Mouse (Mus musculus) forebrain, embryonic 10.5 days (tissue): ENCODE measurements around the gene Ulk1. TPM values are rescaled to one million over a fixed set of nuclear protein-coding genes. Genes with fewer than 3 reads are reported as not detected.
"Not testable (repeated sequence)": the region's sequence is repeated elsewhere in the genome, so short reads cannot be mapped to it uniquely, and the experiment has no call there.

ENCODE experiments used
- DNase-seq: peaks from one replicate; pipeline ENCODE4 v3.0.0-alpha.2; 2017; ENCODE audit warnings: low spot score; ENCODE audit errors: extremely low spot score
- H3K27ac ChIP-seq: fragments of 300-500 bp; sonication (generic); 2 replicates; pipeline ENCODE4 v1.5.1; 2016; ENCODE audit warnings: mild to moderate bottlenecking
- H3K27me3 ChIP-seq: fragments of 300-500 bp; sonication (generic); 2 replicates; pipeline ENCODE4 v1.6.1; 2016; ENCODE audit warnings: mild to moderate bottlenecking; ENCODE audit not compliant: poor library complexity, severe bottlenecking
- H3K36me3 ChIP-seq: fragments of 300-500 bp; sonication (generic); replicated peaks from 2 replicates; pipeline ENCODE4 v1.6.1; 2016; ENCODE audit warnings: mild to moderate bottlenecking, moderate library complexity
- H3K4me1 ChIP-seq: fragments of 300-500 bp; sonication (generic); 2 replicates; pipeline ENCODE4 v1.6.1; 2016
- H3K4me3 ChIP-seq: fragments of 300-500 bp; sonication (generic); 2 replicates; pipeline ENCODE4 v1.5.1; 2016; ENCODE audit warnings: mild to moderate bottlenecking, moderate library complexity
- H3K9me3 ChIP-seq: fragments of 300-500 bp; sonication (generic); 2 replicates; pipeline ENCODE4 v1.6.1; 2016; ENCODE audit warnings: mild to moderate bottlenecking, moderate library complexity
- WGBS: fragments of 180-500 bp; shearing (Covaris S2); methylation state at CpG from one replicate; pipeline ENCODE4 v1.1.7; 2016; 5-methylcytosine and 5-hydroxymethylcytosine counted together
- polyA plus RNA-seq: library from polyadenylated mRNA; unstranded; fragments of >200 nt; fragmentation: Nextera tagmentation; extraction: Ambion mirVana; gene quantifications from 2 replicates; pipeline ENCODE4 v1.2.1, GENCODE M21; 2016

Ulk1 gene
- polyA plus RNA-seq: 18.3 and 22.0 TPM in 2 replicates

DNA sequence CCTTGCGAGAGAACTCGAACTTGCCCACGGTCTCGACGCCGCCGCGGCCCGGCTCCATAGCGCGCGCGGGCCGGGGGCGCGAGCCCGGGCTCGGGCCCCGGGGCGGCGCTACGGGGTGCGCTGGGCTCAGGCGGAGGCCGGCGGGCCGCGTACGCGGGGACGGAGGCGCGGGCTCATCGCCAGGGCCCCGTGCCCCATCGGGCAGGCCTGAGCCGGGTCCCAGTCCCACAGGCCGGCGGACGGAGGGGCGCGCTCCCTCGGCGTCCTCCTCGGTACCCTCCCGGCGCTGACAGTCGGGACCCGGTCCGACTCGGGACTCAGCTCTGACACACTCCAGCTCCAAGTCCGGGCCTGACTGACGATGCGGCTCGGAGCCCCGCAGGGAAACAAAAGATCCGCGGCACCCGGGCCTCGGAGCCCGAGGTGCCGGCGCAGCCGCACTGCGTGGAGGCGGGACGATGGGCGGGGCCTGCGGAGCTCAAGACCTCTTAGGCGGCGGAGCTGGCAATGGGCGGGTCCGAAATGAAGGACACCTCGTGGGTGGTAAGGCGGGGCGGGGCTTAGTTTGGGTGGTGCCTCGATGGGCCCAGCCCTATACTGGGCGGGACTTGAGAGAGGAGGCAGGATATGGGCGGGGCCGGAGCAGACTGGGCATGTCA lies at the start of gene Ulk1:
Gene Ulk1, minus strand, starts transcription at position 431 of the 659 bp plus-strand sequence.
- Histone ChIP-seq H3K36me3 (peaks cover 33% of the 10 kb centered on the region), H3K27ac (peak within 1 kb of the TSS; percentile 92), H3K9me3 (no peaks in the 10 kb centered on the region), H3K4me3 (peak within 1 kb of the TSS; percentile 83), H3K27me3 (no peaks in the 10 kb centered on the region), H3K4me1 (peaks cover 34% of the 10 kb centered on the region)
- WGBS: under 1% methylated on average over 80 of the region's 80 CpGs
- DNase-seq: peak; percentile 99

DNA sequence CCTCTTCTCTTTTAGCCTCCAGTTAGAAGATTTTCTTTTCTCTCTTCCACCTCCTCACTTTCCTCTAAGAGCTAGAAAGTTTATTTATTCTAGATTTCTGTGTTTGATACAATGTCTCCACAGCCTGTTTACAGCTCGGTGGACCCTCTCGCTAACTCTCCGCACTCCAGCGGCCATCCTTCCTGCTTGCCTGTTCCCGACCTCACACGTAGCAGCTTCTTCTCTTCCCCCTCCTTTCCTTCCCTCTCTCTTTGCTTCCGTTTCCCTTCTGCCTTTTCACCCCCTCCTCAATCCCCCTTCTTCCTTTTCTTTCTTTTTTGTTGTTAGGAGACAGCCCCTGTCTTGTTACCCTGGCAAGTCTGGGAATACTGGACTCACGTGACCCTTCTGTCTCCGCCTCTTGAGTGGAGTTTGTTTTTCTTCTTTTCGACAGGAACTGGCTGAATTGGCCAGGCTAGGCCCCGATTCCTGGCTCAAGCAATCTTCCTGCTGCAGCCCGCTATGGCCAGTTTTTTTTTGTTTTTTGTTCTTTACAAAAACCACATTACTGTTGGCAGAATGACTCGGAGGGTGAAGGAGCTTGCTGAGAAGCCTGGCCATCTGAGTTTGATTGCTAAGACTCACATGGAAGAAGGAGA lies 49.2 kb upstream of the Ulk1 start:
- 78% methylated on average over 13 of the region's 13 CpGs for WGBS
- no peak overlapping the region for H3K4me3 ChIP-seq
- peaks cover 91% of the 10 kb centered on the region for H3K36me3 ChIP-seq
- peak overlapping the region; percentile 48 for H3K27ac ChIP-seq
- no peaks in the 10 kb centered on the region for H3K9me3 ChIP-seq
- DNase-seq: no peak
- H3K27me3 ChIP-seq: no peaks in the 10 kb centered on the region
- 0 out of 2 replicates have a peak, but pooled peaks cover 7% of the 10 kb centered on the region for H3K4me1 ChIP-seq

DNA sequence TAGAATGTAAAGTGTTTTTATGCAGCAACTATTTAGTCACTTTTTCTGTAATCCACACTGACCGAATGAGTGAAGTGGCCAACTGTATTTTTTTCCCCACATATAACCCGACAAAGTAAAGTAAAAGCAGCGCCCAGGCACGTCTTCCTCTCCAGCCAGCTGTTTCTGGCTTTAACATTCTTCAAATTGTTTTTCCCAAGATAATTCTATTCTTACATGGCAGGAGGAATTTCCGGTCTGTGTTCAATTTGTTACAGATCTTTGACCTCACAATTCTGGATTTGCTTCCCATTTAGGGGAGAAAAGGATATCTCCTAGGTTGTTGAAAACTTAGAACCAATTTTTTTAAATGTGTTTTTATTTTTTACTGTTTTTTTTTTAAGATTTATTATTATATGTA lies 47.2 kb upstream of the Ulk1 start:
- DNase-seq: no peak
- peaks cover 90% of the 10 kb centered on the region for H3K36me3 ChIP-seq
- no peaks in the 10 kb centered on the region; the same call in 1 of the 2 replicates for H3K9me3 ChIP-seq
- H3K27ac ChIP-seq: no peak overlapping the region
- H3K4me3 ChIP-seq: no peak overlapping the region
- 78% methylated on average over 5 of the region's 5 CpGs for WGBS
- 0 out of 2 replicates have a peak, but pooled peaks cover 7% of the 10 kb centered on the region for H3K4me1 ChIP-seq
- no peaks in the 10 kb centered on the region for H3K27me3 ChIP-seq

DNA sequence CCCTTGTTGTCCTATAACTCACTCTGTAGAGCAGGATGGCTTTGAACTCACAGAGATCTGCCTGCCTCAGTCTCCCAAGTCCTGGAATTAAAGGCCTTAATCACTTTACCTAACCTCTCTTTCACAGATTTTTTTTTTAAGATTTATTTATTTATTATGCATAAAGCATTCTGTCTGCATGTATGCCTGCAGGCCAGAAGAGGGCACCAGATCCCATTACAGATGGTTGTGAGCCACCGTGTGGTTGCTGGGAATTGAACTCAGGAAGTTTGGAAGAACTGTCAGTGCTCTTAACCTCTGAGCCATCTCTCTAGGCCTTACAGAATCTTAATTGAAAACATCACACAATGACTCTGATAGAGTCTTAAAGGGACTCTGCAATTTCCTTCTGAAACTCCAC lies 43.1 kb upstream of the Ulk1 start:
- no peak overlapping the region for H3K4me3 ChIP-seq
- no peak for DNase-seq
- no peaks in the 10 kb centered on the region for H3K27me3 ChIP-seq
- H3K36me3 ChIP-seq: peaks cover 91% of the 10 kb centered on the region
- no peaks in the 10 kb centered on the region for H3K4me1 ChIP-seq
- WGBS: 83% methylated on average over 1 of the region's 1 CpGs
- H3K27ac ChIP-seq: no peak overlapping the region
- no peaks in the 10 kb centered on the region; the same call in 1 of the 2 replicates for H3K9me3 ChIP-seq

DNA sequence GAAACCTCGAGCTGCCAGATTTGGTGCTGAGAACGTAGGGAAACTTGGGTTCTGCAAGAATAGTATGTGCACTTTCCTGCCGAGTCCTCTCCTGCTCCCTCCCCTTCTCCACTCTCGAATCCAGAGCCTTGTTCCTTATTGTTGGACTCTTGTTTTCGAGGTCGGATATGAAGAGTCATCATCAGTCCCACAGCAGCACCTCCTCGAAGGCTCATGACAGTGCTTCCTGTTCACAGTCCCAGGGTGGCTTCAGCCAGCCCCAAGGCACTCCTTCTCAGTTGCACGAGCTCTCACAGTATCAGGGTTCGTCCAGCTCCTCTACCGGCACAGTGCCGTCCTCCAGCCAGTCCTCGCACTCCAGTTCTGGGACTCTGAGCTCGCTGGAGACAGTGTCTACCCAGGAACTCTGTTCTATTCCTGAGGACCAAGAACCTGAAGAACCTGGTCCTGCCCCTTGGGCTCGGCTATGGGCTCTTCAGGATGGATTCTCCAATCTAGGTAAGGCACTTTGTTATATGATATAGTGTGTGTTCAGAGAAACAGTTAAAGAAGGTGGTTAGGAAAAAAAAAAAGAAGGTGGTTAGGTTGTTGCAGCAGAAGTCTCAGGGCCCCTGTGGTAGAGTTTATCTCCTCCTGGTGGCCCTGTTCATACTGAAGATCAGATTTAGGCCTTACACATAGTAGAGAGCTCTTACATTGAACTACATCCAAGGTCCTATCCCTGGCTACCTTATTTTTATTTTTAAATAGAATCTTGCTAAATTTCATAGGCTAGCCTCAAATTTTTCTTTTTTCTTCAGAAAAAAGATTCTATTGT lies 31.4 kb upstream of the Ulk1 start:
- Histone ChIP-seq H3K4me1 (peaks cover 24% of the 10 kb centered on the region), H3K9me3 (0 out of 2 replicates have a peak, but pooled peaks cover 6% of the 10 kb centered on the region), H3K36me3 (peaks cover 54% of the 10 kb centered on the region), H3K27me3 (no peaks in the 10 kb centered on the region), H3K4me3 (peak overlapping the region; percentile 74), H3K27ac (no peak overlapping the region)
- DNase-seq: no peak
- WGBS: 90% methylated on average over 14 of the region's 14 CpGs

DNA sequence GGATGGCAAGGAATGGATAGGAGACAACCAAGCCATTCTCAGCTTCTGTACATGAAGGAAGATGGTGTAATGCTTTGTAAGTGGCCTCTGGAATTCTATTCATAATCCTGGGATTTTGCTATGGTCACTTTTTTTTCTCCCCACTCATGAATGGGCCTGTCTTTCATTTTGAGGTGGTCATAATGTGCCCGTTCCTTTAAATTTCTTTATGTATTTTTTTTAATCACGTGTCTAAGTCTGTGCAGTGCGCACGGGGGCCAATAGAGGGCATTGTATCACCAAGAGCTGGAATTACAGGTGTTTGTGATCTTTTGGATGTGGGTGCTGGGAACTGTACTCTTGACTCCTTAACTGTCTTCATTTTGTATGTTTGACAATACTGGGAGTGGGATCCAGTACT lies 30.6 kb upstream of the Ulk1 start:
- H3K4me3 ChIP-seq: peak overlapping the region; percentile 74
- H3K4me1 ChIP-seq: peaks cover 24% of the 10 kb centered on the region
- peak overlapping the region; percentile 87 for H3K27ac ChIP-seq
- H3K9me3 ChIP-seq: 0 out of 2 replicates have a peak, but pooled peaks cover 5% of the 10 kb centered on the region
- H3K36me3 ChIP-seq: peaks cover 46% of the 10 kb centered on the region
- DNase-seq: peak; percentile 41
- WGBS: 11% methylated on average over 4 of the region's 4 CpGs
- no peaks in the 10 kb centered on the region for H3K27me3 ChIP-seq

DNA sequence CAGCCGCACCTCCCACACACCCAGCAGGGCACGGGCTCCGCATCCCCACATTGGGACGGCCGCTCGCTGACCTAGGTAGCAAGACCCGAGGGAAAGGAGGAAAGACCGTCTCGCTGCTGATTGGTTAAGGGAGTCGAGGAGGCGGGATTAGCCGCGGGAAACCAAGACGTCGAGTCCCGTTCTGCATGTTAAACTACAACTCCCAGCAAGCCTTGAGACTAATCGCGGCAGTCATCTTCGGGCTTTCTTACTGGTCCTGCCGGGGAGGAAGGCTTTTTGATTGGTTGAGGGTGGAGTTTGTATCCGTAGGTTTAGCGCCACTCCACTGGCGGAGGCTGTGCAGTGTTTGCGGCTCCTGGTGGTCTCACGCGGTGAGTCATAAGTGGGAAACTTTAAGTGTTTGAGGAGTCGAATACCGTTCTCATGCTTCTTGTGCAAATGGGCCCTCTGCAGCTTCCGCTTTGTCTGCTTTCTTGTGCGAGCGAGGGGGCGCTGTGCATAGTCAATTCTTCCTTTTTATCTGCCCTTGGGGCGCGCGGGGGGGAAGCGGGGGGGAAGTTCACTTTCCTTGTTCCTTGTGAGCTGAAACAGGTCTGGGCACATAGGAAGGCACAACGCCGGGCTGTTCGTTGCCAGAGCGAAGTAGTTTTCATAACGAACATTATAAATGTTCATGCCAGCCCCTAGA lies 29.9 kb upstream of the Ulk1 start, which contains the start of the genes Hscb and Chek2:
Gene Hscb, minus strand, starts transcription at position 100 of the 688 bp plus-strand sequence.
Gene Chek2, plus strand, starts transcription at position 302 of the 688 bp plus-strand sequence.
- under 1% methylated on average over 41 of the region's 41 CpGs for WGBS
- H3K27ac ChIP-seq: peak within 1 kb of the TSS; percentile 87
- peaks cover 40% of the 10 kb centered on the region for H3K36me3 ChIP-seq
- H3K4me3 ChIP-seq: peak within 1 kb of the TSS; percentile 74
- no peaks in the 10 kb centered on the region for H3K9me3 ChIP-seq
- peaks cover 24% of the 10 kb centered on the region for H3K4me1 ChIP-seq
- DNase-seq: peak; percentile 95
- H3K27me3 ChIP-seq: no peaks in the 10 kb centered on the region

DNA sequence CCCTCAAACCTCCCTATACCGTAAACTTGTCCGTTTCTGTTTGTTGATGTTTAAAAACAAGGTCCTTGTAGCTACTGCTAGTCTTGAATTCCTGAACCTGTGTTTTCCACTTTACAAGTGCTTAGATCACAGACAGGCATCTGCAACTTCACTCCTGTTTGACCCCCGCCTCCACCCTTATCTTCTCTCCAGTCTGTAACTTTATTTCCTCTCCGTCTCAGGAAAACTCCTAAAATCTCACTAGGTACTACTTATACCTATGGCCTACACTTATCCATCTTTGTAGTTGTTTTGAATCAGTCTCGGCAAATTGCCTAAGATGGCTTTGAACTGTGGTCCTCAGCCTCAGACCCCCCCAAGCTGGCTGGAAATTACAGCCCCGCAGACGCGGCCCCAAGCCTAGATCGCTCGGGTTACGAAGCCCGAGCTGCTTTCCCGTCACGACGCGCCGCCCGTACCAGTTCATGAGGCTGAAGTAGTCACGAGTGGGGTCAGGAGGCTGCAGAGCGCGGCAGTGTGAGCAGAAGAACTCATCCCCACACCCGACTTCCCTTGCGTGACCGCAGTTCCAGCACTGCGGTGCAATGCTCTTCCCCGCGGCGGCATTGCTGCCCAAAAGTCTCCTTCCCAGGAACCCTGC lies 29.3 kb upstream of the Ulk1 start:
- Histone ChIP-seq H3K4me3 (peak overlapping the region; percentile 74), H3K27ac (peak overlapping the region; percentile 87), H3K36me3 (peaks cover 33% of the 10 kb centered on the region), H3K27me3 (no peaks in the 10 kb centered on the region), H3K4me1 (peaks cover 24% of the 10 kb centered on the region), H3K9me3 (no peaks in the 10 kb centered on the region)
- 8% methylated on average over 28 of the region's 28 CpGs for WGBS
- DNase-seq: no peak

DNA sequence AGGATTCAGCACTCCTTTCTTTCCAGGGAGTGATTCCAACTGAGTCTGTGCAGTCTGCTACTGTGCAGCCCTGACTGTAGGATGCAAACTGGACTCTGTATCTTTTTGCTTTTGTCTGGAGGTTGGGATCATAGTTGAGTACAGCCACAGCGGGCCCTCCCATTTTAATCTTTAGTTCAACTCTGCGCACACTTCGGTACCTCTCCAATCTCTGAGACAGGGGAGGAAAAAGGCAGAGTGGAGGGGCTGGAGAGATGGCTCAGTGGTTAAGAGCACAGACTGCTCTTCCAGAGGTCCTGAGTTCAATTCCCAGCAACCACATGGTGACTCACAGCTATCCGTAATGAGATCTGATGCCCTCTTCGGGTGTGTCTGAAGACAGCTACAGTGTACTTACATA lies 28.1 kb upstream of the Ulk1 start:
- not testable (repeated sequence) for H3K9me3 ChIP-seq, H3K4me3 ChIP-seq, H3K27ac ChIP-seq, DNase-seq, H3K27me3 ChIP-seq
- 90% methylated on average over 5 of the region's 5 CpGs for WGBS
- Histone ChIP-seq H3K4me1 (peaks cover 24% of the 10 kb centered on the region), H3K36me3 (peaks cover 28% of the 10 kb centered on the region)

DNA sequence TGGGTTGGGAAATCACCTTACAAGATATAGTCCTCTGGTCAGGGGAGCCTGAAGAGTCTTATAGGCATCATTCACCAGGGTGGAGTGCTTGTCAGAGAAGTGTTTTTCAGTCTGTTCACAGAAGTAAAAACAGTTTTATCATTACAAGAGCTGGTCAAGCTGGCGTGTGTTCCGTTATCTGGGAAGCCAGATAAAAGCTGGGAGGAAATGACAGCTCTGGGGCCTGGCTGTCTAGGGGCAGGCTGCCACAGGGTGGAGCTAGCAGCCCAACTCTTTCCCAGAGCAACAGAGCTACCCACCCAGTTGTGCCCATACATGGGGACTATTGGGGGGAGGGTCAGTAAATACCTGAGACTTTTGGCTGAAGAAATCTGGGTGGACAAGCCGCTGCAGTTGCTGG lies 26.1 kb upstream of the Ulk1 start:
- Histone ChIP-seq H3K27me3 (no peaks in the 10 kb centered on the region), H3K27ac (no peak overlapping the region), H3K36me3 (peaks cover 11% of the 10 kb centered on the region), H3K9me3 (no peaks in the 10 kb centered on the region), H3K4me1 (peaks cover 19% of the 10 kb centered on the region), H3K4me3 (no peak overlapping the region)
- WGBS: 41% methylated on average over 3 of the region's 3 CpGs
- peak; percentile 33 for DNase-seq

DNA sequence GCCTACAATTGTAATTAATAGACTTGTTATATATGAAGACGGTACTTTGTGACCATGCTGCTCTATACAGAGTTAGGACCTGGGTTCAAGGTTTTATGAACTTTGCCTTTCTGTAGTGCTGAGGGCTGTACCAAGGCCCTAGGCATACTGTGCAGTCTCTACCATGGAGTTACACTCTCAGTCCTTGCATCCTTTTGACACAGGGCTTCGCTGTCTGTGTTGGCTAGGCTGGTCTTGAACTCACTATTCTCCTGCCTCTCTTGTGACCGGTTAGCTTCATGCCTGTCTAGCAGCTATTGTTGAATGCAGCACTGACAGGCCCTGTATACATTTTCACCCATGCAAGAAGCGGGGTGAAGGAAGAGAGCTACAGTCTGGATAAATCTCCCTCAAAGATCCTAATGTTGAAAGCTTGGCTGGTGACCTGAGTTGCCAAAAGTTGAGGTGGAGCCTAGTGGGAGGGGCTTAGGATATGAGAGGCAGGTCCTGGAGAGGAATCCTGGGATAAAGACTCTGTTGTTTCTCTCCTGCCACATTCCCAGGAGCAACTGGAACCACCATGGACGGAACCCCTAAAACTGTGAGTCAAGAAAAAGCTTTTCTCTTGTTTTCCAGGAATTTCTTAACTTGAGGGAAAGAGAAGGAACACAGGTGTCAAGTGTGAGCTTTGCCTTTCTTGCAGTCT lies 21.3 kb upstream of the Ulk1 start:
- DNase-seq: no peak
- peaks cover 13% of the 10 kb centered on the region for H3K36me3 ChIP-seq
- 86% methylated on average over 5 of the region's 5 CpGs for WGBS
- no peak overlapping the region for H3K27ac ChIP-seq
- H3K27me3 ChIP-seq: no peaks in the 10 kb centered on the region
- H3K9me3 ChIP-seq: no peaks in the 10 kb centered on the region
- no peak overlapping the region for H3K4me3 ChIP-seq
- H3K4me1 ChIP-seq: no peaks in the 10 kb centered on the region
